Mouse (Mus musculus) embryonic fibroblast, embryonic 13.5 days (primary cell): Measurements from ENCODE around the gene Ier5.

Experiments used
- CTCF ChIP-seq: IDR thresholded peaks from 2 replicates; pipeline ENCODE4 v1.5.1; 2011; ENCODE audit warnings: mild to moderate bottlenecking, control low read depth, low read length, moderate library complexity, borderline replicate concordance; ENCODE audit not compliant: insufficient read depth
- POLR2A ChIP-seq: IDR thresholded peaks from 2 replicates; pipeline ENCODE4 v1.6.1; 2011; ENCODE audit warnings: low read depth, mild to moderate bottlenecking, control low read depth, low read length, moderate library complexity

DNA sequence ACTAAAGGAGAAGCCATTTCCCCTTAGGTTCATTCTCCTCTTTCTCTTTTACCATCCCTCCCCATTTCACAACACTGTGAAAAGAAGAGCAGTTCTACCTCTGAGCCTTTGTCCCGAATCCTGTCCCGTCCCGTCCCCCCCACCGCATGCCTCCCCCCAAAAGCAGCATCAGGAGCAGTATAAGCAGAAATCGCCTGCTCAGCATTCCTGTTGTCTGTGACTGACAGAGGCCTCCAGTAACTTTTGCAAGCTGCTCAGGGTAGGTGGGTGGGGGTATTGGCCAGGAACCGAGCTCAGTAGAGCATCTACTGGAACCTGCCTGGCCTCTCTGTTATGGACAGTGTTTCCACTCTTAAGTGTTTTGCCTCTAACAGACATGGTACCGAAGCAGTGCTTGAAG lies 26.3 kb downstream of the Ier5 start:
- TF ChIP-seq CTCF (no peak), POLR2A (no peak)
